Mouse (Mus musculus) neutrophil, adult 5-6 weeks (primary cell): ENCODE measurements around the gene Diras1. TPM values are rescaled to one million over a fixed set of nuclear protein-coding genes. Genes with fewer than 3 reads are reported as not detected.
"Not testable (repeated sequence)": the region's sequence is repeated elsewhere in the genome, so short reads cannot be mapped to it uniquely, and the experiment has no call there.

Experiments used
- ATAC-seq: fragments of 151-379, 151-347 bp; 2 replicates; pipeline ENCODE4 v1.8.0; 2017; ENCODE audit warnings: mild to moderate bottlenecking, moderate TSS enrichment; ENCODE audit not compliant: insufficient number of reproducible peaks, poor library complexity, low FRiP score, severe bottlenecking; ENCODE audit errors: extremely low read depth
- total RNA-seq: library from RNA; stranded (forward); fragments of 200-1000 nt; gene quantifications from 2 replicates; pipeline ENCODE4 v1.2.3, GENCODE M21; 2017

Diras1 gene
- not detected in 2 replicates for total RNA-seq

- ATAC-seq: no peak
Observed at GRCm38 (mm10) chr10:81025639-81026275, at the start of gene Diras1. Gene Diras1, minus strand, starts transcription at chr10:81025662.

- ATAC-seq: no peak
Observed at GRCm38 (mm10) chr10:81073464-81073863, 48.0 kb upstream of the Diras1 start.

DNA sequence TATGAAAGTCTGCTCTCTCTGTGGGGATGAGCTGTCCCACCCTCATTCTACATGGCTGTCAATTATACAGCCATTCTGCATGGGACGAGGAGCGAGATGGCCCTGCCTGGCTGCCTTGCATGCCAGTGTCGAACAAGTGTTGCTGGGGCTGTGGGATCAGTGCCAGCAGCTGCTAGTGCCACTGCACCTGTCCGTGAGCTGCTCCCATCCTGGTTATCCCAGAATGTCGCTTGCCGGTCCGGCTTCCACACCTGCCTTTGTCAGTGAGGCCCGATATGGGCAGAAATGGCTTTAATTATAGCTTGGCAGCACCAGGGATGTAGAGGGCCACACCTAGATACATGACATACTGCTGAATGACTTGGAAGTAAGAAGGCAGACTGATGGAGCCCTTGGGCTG is 46.8 kb upstream of the Diras1 start:
- ATAC-seq: no peak

GRCm38 (mm10) chr10:81069836-81070235 is 44.4 kb upstream of the Diras1 start, which contains the start of gene Thop1:
Gene Thop1, plus strand, starts transcription at chr10:81070035.
- ATAC-seq: peak; percentile 95

DNA sequence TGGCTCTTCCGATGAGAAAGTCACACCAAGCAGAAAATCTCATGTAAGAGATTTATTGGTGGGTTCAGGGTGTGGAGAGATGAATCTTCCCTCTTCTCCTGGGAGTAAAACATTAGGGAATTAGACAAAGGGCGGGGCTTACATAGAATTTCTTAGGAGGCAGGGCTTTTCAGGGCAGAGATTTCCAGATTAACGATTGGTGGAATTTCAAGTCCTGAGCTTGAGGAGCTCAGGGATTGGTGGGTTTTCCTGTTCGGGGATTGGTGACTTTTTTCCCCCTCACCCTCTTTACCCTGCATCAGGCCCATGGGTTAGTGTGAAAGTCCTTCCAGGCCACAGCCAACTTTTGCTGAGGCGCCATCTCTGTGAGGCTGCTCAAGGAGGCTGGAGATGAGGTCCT is 43.2 kb upstream of the Diras1 start:
- no peak for ATAC-seq

DNA sequence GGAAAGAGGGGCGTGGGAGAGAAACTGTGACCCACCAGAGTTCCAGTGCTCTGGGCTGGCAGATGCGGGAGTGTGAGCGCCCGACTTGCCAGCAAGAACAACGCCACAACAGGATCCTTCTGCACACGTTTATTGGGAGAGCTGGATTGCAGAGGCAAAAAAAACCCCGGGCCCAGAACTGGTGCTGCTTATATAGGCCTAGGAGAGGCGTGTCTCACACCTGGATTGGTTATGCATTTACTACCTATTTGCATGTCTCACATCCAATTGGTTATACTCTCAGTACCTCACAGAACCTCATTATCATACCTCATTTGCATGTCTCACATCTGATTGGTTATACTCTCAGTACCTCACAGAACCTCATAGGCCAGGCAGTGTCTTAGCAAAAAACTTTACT is 39.1 kb upstream of the Diras1 start:
- not testable (repeated sequence) for ATAC-seq

GRCm38 (mm10) chr10:81062710-81063109 is 37.2 kb upstream of the Diras1 start:
- no peak for ATAC-seq

DNA sequence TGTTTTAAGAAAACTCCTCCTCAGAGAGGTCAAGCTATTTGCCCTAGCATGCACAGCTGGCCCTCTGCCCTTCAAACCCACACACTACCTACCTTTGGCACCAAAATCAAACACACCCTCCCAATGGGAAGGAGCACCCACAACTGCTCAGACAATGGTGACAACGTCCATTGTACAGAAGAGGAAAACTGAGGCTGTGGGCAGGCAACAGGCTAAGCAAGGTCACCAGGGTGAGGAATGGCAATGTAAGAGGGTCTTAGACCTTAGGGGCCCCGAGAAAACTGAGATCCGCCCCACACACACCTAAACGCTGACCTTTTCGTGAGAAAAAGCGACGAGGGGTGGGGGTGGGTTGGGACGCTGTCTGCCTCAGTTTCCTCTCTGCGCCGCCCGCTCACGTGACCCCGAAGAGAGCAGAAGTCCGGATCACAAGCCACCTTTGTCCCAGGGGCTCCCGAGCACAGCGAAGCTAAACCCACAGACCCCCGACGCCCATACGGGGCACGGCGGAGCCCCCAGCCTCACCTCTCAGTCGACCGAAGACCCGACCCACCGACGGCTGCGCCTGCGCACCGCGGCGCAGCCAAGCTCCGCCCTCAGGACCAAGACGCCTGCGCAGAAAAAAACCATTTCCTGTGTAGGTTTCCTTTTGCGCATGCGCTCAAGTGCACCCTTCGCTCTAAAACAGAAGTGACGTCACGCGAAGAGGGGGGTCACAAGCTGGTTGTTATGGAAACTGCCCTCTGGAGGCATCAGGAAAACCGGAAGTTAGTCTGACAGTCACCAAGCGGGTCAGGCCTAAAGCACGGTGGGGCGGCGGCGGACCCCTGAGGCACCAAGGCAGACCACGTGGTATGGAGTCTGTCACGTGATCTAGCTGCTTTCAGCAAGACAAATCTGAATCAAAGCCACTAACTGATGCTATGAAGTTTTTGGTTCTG is 34.4 kb upstream of the Diras1 start, which contains the start of gene Sgta:
Gene Sgta, minus strand, starts transcription at position 579 of the 941 bp plus-strand sequence.
- peak; percentile 94 for ATAC-seq

DNA sequence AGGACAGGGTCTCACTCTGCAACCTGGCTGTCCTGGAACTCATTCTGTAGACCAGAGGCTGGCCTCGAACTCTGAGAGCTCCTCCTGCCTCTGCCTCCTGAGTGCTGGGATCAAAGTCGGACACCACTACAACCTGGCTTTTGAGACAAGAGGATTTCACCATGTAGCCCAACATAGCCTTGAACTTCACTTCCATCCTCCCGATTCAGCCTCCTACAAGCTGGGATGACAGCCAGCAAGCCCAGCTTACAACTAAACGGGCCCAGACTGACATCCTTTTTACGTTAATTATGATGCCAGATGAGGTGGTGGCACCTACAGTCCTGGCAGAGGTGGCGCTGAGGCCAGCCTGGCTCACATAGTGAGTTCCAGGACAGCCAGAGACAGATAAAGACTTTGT is 33.4 kb upstream of the Diras1 start:
- ATAC-seq: no peak

DNA sequence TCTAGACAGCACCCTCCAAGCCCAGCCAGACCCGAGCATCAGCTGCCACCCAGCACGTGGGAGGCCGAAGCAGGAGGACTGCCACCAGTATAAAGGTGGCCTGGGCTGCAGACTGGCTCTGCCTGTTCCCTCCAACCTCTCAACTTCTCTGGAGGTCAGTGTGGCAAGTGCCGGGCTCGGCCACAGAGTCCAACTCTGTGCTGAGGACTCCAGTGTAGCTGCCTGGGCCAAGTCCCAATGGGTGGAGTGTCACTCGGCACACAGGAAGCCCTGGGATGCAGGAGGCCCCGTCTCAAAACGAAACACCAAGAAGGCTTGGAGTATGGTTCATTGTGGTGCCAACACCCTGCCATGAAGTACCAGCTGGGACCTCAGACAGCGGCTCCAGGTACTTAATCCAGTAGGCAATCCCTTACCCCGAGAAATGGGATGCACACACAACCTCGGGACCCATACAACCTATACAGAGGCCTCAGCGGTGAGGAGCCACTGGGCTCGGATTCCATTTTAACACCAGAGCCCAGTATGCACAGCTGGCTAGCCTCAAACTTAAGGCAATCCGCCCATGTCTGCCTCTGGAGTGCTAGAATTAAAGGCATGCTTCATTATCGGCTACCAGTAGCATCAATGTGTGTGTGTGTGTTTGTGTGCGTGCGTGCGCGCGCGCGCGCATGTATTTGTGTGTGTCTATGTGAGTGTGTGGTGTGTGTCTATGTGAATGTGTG is 32.1 kb upstream of the Diras1 start:
- ATAC-seq: no peak

GRCm38 (mm10) chr10:81055802-81056340 is 30.4 kb upstream of the Diras1 start:
- not testable (repeated sequence) for ATAC-seq

DNA sequence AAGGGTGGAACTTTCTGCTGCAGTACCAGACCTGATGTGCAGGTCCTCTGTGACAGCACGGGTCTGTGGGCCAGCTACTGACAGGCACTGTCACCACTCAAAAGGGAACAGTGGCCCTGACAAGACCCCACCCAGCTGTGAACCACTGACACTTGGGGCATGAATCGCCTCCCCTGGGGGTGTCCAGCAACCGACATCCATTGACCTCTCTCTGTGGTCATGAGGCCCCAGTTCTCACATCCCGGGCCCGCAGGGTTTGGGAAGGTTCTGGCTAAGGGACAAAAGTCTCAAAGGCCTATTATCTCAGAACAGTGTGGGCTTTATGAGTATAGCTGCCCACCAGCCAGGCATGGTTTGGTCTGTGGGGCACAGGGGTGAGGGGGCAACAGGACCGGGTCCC is 29.7 kb upstream of the Diras1 start:
- ATAC-seq: no peak

- no peak for ATAC-seq
Observed at GRCm38 (mm10) chr10:81052577-81052976, 27.1 kb upstream of the Diras1 start.

- no peak for ATAC-seq
Observed at GRCm38 (mm10) chr10:81051133-81051532, 25.7 kb upstream of the Diras1 start.

- no peak for ATAC-seq
Observed at GRCm38 (mm10) chr10:81050645-81051044, 25.2 kb upstream of the Diras1 start.

GRCm38 (mm10) chr10:81045246-81045645 is 19.8 kb upstream of the Diras1 start:
- ATAC-seq: not testable (repeated sequence)

- peak; percentile 43 for ATAC-seq
Observed at GRCm38 (mm10) chr10:81041458-81042175, 16.2 kb upstream of the Diras1 start.

DNA sequence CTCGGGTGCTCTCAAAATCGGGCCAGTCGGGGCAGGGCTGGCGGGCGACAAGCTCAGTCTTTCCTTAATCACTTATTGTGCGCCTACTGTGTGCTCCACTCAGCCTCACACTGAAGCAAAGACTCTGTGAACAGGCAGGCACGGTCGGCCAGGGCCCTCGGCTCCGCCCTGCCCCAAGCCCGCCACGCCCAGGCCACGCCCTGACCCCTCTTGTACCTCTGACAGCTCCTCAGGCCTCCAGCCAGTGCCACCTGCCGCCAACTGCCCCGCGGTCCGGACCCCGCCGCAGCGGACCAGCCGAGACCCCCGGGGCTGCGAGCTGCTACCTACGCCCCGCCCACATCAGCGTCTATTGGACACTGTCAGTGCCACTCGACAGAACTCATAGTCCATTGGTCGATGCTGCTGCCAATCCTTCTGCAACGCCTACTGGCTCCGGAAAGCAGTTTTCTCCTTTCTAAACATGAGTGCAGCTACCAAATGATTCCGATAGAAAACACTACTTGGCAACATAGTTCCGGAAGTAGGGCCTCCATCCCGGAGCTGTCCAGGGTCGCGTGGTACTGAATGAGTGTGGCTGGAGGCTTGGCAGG is 11.6 kb upstream of the Diras1 start, which contains the start of gene Slc39a3:
Gene Slc39a3, minus strand, starts transcription at position 439 of the 593 bp plus-strand sequence.
- peak; percentile 96 for ATAC-seq
